Mouse (Mus musculus) brain, adult 2 months (tissue): ENCODE data around the gene Pigw.
A peak's percentile ranks its signal among the peaks of the same experiment; 100 is the strongest.

Experiments used
- DNase-seq: peaks from one replicate; pipeline ENCODE4 v3.0.0; 2011; ENCODE audit warnings: low read depth, low spot score

Pigw gene

GRCm38 (mm10) chr11:84879772-84880464 is at the start of gene Pigw, which contains the start of gene Myo19:
TSS of gene Pigw (minus strand) at chr11:84880285.
TSS of gene Myo19 (plus strand) at chr11:84880148.
- peak; percentile 91 for DNase-seq

GRCm38 (mm10) chr11:84920981-84921380 is 40.9 kb upstream of the Pigw start:
- DNase-seq, result peak; percentile 69

- DNase-seq, result no peak
Observed at GRCm38 (mm10) chr11:84919951-84920350, 39.9 kb upstream of the Pigw start.

GRCm38 (mm10) chr11:84919276-84919675 is 39.2 kb upstream of the Pigw start:
- DNase-seq, result peak; percentile 56

- peak; percentile 87 for DNase-seq
Observed at GRCm38 (mm10) chr11:84918425-84918824, 38.3 kb upstream of the Pigw start.

GRCm38 (mm10) chr11:84916703-84917300 is 36.7 kb upstream of the Pigw start:
- no peak for DNase-seq

GRCm38 (mm10) chr11:84916053-84916702 is 36.1 kb upstream of the Pigw start, which contains the start of gene Znhit3:
TSS of gene Znhit3 (minus strand) at chr11:84916366.
- DNase-seq, result peak; percentile 98

GRCm38 (mm10) chr11:84914673-84915072 is 34.6 kb upstream of the Pigw start:
- no peak for DNase-seq

GRCm38 (mm10) chr11:84910411-84910810 is 30.3 kb upstream of the Pigw start:
- DNase-seq, result no peak

GRCm38 (mm10) chr11:84908480-84908879 is 28.4 kb upstream of the Pigw start:
- peak; percentile 72 for DNase-seq

- no peak for DNase-seq
Observed at GRCm38 (mm10) chr11:84907081-84907480, 27.0 kb upstream of the Pigw start.

GRCm38 (mm10) chr11:84904597-84905144 is 24.6 kb upstream of the Pigw start:
- peak; percentile 75 for DNase-seq

GRCm38 (mm10) chr11:84893113-84893512 is 13.0 kb upstream of the Pigw start:
- no peak for DNase-seq

- DNase-seq, result peak; percentile 13
Observed at GRCm38 (mm10) chr11:84891705-84892104, 11.6 kb upstream of the Pigw start.

- no peak for DNase-seq
Observed at GRCm38 (mm10) chr11:84889492-84889891, 9.4 kb upstream of the Pigw start.

GRCm38 (mm10) chr11:84888025-84888424 is 7.9 kb upstream of the Pigw start:
- no peak for DNase-seq

- DNase-seq, result no peak
Observed at GRCm38 (mm10) chr11:84886767-84887511, 6.9 kb upstream of the Pigw start.

GRCm38 (mm10) chr11:84886236-84886635 is 6.2 kb upstream of the Pigw start:
- DNase-seq, result no peak

GRCm38 (mm10) chr11:84885238-84885637 is 5.2 kb upstream of the Pigw start:
- no peak for DNase-seq

- no peak for DNase-seq
Observed at GRCm38 (mm10) chr11:84882346-84882745, 2.3 kb upstream of the Pigw start.

- no peak for DNase-seq
Observed at GRCm38 (mm10) chr11:84880971-84881370, 886 bp upstream of the Pigw start.
